Mouse (Mus musculus): Measurements from ENCODE around the gene Yod1.

Gene Yod1

GRCm38 (mm10) chr1:130732706-130733658, 15.9 kb downstream of the Yod1 start:
- no peak for DNase-seq (ENCODE audit: low spot score in 2 of 2)

DNA sequence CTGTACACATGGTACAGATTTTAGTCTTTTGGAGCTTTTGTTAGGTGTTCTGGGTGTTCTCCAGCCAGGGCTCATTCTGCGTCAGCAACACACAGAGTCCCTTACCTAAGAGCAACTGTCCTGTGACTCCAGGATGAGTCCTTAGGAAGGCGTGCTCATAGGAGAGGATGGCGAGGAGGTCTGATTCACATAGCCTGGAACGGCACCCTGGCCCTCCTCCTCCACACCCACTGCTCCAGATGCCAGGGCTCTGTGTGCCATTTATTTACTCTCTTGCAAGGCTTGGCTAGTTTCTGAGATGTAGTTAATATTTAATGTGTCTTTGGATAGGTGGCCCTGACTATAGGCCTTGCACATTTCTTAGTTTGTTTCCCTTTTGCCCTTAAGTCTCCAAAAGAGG, 16.5 kb downstream of the Yod1 start:
- DNase-seq (ENCODE audit: low spot score in 2 of 2), result peak in 1 of 2 experiments; percentile 42

GRCm38 (mm10) chr1:130734452-130734851, 17.3 kb downstream of the Yod1 start:
- DNase-seq (ENCODE audit: low spot score in 2 of 2), result no peak

- no peak for DNase-seq (ENCODE audit: low spot score in 2 of 2)
These were observed 17.7 kb downstream of the Yod1 start for GRCm38 (mm10) chr1:130734852-130735251.

DNA sequence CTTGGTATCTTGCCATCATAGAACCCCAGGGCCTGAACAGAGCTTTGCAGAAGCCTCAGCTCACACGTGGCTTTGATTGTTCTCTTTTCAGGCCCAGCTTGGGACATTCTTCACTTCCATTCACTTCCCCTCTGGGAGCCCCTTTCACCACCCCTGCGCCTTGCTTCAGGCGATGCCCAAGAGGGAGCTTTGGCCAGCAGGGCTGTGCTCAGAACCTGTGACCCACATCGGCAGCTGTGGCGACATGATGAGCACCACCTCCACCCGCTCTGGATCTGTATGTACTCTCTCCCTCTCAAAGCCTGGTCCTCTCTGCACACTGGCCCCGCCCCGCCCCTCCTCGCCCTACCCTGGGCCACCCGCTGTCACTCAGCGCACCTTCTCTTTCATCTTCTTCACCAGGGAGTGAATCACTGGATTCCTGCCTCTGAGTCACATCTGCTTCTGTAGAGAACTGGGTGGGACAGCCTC, 20.3 kb downstream of the Yod1 start:
- DNase-seq (ENCODE audit: low spot score in 2 of 2), result no peak

GRCm38 (mm10) chr1:130737916-130738315, 20.8 kb downstream of the Yod1 start:
- no peak for DNase-seq (ENCODE audit: low spot score in 2 of 2)

DNA sequence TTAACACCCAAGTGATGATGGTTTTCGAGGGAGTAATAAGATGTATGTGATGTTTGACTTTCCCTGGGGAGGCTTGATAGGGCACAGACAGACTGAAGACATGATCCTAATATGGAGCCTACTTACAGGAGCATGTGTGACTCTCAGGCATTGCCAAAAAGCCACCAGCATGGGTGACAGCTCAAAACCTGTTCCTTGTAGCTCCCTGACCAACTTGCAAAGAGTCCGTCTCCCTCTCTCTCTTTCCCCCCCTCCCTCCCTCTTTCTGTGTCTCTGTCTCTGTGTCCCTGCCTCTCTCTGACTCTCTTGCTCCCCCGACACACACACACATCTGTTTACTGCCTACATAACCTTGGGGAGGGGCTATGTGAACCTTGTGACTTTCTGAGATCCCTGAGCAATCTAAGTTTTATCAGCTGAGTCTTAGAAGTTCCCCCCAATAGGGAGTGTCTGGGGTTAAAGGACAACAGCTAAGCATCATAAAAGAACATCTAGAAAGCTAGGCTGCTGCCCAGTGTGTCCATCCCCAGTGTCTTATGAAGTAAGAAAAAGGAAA, 21.5 kb downstream of the Yod1 start:
- no peak for DNase-seq (ENCODE audit: low spot score in 2 of 2)

DNA sequence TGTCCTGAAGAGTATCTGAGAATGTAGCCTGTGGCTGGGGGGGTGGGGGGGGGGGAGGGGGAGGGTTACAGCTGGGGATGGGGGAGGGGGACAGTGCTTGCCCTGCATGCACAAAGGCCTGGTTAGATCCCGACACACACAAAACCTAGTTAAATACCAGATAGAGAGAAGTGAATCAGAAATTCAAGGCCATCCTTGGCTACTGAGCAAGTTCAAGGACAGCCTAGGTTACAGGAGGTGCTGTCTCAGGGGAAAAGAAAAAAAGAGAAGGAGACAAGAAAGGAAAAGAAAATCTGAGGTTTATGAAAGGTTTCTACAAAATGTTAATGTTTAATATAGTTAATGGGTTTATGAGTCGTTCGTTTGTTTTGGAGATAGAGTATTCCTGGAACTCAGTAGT, 22.5 kb downstream of the Yod1 start:
- no peak for DNase-seq (ENCODE audit: low spot score in 2 of 2)

DNA sequence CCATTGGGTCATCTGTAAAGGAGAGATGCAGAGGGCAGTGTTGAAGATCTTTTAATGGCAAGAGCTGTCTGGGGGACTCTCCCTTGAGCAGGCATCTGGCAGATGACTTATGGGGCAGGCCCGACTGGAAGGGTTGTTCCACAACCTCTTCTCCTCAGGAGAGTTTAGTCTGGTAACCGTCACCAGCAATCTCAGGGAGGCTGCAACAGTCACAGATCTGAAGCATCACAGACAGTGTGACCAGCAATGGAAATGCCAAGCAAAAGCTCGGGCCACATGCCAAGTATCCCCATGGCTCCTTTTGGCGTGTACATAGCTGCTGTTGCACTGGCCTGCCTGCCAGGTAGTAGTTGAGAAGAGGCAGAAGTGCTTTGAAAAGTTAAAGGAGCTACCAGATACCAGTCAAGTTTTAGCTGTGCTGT, 23.1 kb downstream of the Yod1 start:
- DNase-seq (ENCODE audit: low spot score in 2 of 2), result no peak

GRCm38 (mm10) chr1:130740781-130741720, 23.9 kb downstream of the Yod1 start:
- DNase-seq (ENCODE audit: low spot score in 2 of 2), result no peak

DNA sequence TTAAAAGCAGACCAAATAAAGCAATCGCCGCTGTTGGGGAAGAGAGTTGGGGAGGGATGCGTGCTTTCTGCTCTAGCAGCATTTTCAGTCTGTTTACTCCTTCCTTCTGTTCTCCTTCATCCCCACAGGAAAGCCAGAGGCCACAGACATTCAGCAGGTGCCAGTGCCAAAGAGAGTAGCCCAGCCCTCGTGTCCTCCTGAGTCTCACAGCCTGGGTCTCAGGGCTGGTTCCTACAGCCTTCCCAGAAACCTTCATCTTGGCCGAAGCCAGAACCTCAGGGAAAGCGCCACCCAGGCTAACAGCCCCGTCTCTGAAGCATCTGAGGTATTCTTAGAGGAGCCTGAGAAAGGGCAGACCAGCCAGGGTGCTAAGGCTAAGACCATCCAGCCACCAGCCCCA, 25.1 kb downstream of the Yod1 start:
- DNase-seq (ENCODE audit: low spot score in 2 of 2), result no peak

DNA sequence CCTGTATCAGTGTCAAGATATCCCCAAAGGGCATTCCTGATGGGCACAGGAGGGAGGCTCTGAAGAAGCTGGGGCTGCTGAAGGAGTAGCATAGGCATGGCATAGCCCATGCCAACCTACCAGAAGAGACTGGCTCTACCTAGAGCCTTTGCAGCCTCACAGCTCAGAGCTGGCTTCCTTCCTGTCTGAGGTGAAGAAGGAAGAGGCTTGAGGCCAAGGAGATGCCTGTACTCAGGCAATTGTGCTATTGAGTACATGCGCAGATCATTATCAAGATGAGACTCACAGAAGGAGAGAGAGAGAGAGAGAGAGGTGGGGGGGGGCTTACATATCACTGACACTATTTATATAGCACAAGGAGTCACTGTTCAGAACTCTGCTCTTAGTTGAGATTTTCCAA, 26.6 kb downstream of the Yod1 start:
- no peak for DNase-seq (ENCODE audit: low spot score in 2 of 2)

- DNase-seq (ENCODE audit: low spot score in 2 of 2), result no peak
These were observed 27.1 kb downstream of the Yod1 start for GRCm38 (mm10) chr1:130744217-130744616.

GRCm38 (mm10) chr1:130744961-130745360, 27.8 kb downstream of the Yod1 start:
- DNase-seq (ENCODE audit: low spot score in 2 of 2), result no peak

DNA sequence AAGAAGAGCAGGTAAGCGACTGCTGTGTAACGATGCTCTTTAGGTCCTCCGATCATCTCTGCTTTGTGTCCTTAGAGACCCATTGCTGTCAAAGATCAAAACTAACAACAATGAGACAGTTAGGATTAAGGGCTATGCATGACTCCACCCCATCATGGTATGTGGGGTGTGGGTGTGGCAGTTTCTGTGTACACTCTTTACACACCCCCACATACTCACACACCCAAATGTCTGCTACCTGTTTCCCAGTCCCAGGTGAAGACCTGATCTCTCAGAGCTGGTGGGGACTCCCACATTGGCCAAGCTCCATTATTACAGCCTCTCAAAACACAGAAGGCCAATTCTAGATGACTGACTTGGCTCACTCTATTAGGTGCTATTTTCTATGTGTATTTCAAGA, 28.5 kb downstream of the Yod1 start:
- no peak for DNase-seq (ENCODE audit: low spot score in 2 of 2)

DNA sequence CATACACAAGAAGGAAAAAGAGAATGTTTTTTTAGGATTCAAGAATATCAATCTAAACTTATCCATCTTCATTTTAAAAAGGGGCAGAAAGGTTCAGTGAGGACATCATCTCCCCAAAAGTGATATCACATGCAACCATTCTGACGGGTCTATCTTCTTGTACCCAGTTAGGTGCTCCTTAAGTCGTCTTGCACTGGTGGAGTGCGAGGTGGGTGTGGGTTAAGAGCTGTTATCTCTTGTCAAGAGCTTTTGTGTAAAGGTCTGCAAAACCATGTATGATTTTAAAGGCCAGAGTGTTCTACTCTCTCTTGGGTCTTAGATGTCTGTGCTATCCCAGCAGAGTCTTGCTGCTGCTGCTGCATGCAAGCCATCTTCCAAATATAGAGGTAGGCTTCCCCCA, 29.7 kb downstream of the Yod1 start:
- DNase-seq (ENCODE audit: low spot score in 2 of 2), result no peak

DNA sequence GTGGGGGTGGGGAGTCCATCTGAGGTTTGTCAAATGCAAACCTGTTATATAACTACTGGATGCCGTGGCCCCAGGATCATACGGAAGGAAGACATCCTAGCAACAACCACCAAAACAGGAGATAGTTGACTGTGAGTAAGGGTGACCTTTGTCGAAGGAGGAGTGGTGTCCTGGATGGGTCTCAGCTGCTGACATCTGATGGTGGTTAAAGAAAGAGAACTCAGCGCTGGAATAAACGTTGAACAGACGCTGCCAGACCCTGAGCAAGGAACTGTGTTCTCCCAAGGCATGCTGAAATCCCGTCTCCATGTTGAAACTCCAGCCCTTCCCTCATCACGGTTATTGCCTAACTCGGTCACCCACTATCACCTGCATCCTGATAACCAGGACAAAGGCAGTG, 42.6 kb downstream of the Yod1 start:
- DNase-seq (ENCODE audit: low spot score in 2 of 2), result no peak

DNA sequence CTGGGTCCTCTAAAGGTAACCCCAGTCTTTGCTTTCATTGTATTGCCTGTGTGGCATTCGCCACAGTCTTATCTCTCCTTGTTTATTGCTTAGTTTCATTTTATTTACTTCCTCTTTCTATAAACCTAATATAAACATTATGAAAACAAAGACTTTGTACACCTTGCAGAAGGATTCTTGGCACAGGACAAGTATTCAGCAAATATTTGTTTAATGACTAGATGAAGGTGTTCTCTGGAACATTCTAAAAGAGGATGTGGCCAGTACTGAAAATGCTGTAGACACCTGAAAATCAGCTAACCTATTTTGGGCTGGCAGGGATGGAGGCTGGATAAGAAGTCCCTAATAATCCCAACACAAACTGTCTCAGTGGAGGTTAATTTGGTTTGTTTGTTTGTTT, 44.5 kb downstream of the Yod1 start:
- DNase-seq (ENCODE audit: low spot score in 2 of 2), result no peak

DNA sequence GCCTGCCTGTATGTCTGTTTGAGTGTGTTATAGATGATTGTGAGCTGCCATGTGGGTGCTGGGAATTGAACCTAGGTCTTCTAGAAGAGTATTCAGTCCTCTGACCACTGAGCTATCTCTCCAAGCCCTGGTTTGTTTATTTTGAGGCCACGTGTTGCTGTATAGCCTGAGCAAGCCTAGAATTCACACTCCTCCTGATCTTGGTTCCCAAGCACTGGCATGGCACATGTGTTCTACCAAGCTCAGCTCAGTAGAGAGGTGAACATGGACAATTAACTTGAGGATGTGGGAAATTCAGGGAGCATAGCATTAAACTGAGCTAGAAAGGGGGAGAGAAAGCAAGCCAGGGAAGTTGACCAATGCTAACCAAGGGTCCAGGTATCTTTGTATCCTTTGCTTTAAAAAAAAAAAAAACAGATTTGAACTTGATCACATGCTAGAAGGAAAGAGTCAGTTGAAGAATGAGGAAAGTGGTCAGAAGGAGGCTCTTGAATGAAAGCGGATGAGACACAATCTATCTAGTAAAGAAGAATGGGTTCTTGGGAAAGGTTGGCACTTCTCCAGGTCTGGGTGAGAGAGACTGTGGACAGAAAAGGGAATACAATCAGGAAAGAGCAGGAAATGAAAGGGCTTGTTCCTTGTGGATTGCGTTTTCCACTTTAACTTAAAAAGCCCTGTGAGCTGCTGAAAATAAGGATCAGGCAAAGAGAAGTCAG, 45.1 kb downstream of the Yod1 start:
- DNase-seq (ENCODE audit: low spot score in 2 of 2), result no peak

- DNase-seq (ENCODE audit: low spot score in 2 of 2), result peak; percentile 49 to 67
These were observed 46.9 kb downstream of the Yod1 start for GRCm38 (mm10) chr1:130764027-130764461.

DNA sequence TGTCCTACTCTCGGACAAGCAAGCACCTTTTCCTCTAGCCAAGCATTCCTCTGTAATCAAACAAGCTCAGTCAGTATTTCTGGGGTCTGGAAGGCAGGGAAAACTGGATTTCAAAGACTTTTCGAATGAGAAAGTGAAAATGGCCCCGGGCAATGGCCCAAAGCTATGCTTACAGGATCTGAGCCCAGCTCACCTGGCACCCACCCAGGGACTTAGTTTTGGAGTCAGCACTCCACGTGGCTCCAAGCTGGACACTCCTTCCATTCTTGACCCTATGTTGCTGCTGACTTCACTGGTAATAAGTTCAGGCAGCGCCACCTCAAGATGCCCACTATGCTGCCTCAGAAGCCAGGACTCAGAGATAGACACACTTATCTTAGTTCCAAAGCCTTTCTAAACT, 49.9 kb downstream of the Yod1 start:
- no peak for DNase-seq (ENCODE audit: low spot score in 2 of 2)

Data from urinary bladder, adult 18-20 months (tissue).